Mouse (Mus musculus) ES-Bruce4 (cell line): ENCODE data around the gene Plekhg4. TPM values are rescaled to one million over a fixed set of nuclear protein-coding genes. Genes with fewer than 3 reads are reported as not detected.
A peak's percentile ranks its signal among the peaks of the same experiment; 100 is the strongest.

Source experiments
- H3K27ac ChIP-seq: 2 replicates; pipeline ENCODE4 v1.5.1; 2012; ENCODE audit warnings: low read length, inconsistent platforms; ENCODE audit not compliant: insufficient read depth
- H3K27me3 ChIP-seq: 2 replicates; pipeline ENCODE4 v1.6.1; 2012; ENCODE audit warnings: mild to moderate bottlenecking, low read length, inconsistent platforms; ENCODE audit not compliant: control insufficient read depth, poor library complexity, insufficient read depth, severe bottlenecking
- H3K36me3 ChIP-seq: 2 replicates; pipeline ENCODE4 v1.6.1; 2012; ENCODE audit warnings: inconsistent platforms, mild to moderate bottlenecking, low read length, moderate library complexity; ENCODE audit not compliant: control insufficient read depth, poor library complexity, insufficient read depth, severe bottlenecking
- H3K4me1 ChIP-seq: one replicate; pipeline ENCODE4 v1.8.1; 2011; ENCODE audit warnings: low read length; ENCODE audit not compliant: control insufficient read depth, insufficient read depth
- H3K4me3 ChIP-seq: 2 replicates; pipeline ENCODE4 v1.5.1; 2011; ENCODE audit warnings: low read depth, mild to moderate bottlenecking, low read length
- H3K9ac ChIP-seq: 2 replicates; pipeline ENCODE4 v1.6.1; 2012; ENCODE audit warnings: low read depth, mild to moderate bottlenecking, inconsistent platforms; ENCODE audit not compliant: poor library complexity, severe bottlenecking
- H3K9me3 ChIP-seq: replicated peaks from 2 replicates; pipeline ENCODE4 v1.6.1; 2012; ENCODE audit warnings: mild to moderate bottlenecking, low read length, inconsistent platforms; ENCODE audit not compliant: control insufficient read depth, poor library complexity, insufficient read depth, severe bottlenecking
- CTCF ChIP-seq: IDR thresholded peaks from one replicate; pipeline ENCODE4 v1.8.1; 2011; ENCODE audit warnings: low read depth, low read length
- EP300 ChIP-seq: IDR thresholded peaks from 2 replicates; pipeline ENCODE4 v1.6.1; 2011; ENCODE audit warnings: low read depth, low read length; ENCODE audit not compliant: insufficient read depth
- POLR2A ChIP-seq: IDR thresholded peaks from one replicate; pipeline ENCODE4 v1.8.1; 2011; ENCODE audit warnings: low read length; ENCODE audit not compliant: insufficient read depth
- polyA plus RNA-seq: library from polyadenylated mRNA; stranded (reverse); fragments of >200 nt; gene quantifications from 2 replicates; pipeline ENCODE4 v1.2.4, GENCODE M21; 2011; ENCODE audit warnings: low read depth; ENCODE audit not compliant: missing spikeins, insufficient read depth, insufficient read length

Plekhg4 gene
- polyA plus RNA-seq = 2.6 and 3.2 TPM in 2 replicates

DNA sequence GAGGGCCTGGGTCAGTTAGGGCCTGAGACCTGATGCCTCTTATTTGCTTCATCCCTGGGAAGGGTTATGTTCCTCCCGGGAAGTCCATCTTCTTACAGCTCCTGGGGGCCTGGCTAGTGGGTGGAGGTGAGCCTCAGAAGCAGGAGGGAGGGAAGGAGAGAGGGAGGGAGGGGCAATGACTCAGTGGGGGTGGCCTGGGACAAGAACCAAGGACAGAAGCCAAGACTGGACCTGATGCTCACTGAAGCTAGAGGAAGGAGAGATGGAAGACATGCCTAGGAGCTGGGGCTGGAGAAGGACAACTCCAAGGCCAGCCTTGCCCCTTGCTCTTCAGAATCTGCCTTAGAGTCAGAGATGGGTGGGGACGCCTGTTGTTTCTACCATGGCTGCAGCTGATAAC lies at the start of gene Plekhg4:
Gene Plekhg4, plus strand, starts transcription at position 243 of the 400 bp plus-strand sequence.
- H3K4me3 ChIP-seq = peak within 1 kb of the TSS; percentile 48; the same call in 1 of the 2 replicates
- TF ChIP-seq EP300 = no peak
- TF ChIP-seq CTCF = no peak
- no peak for TF ChIP-seq POLR2A
- H3K36me3 ChIP-seq = no peaks in the 10 kb centered on the region
- H3K9me3 ChIP-seq = no peaks in the 10 kb centered on the region
- no peak within 1 kb of the TSS for H3K9ac ChIP-seq
- H3K27ac ChIP-seq = no peak within 1 kb of the TSS
- no peaks in the 10 kb centered on the region for H3K27me3 ChIP-seq
- H3K4me1 ChIP-seq = peaks cover 4% of the 10 kb centered on the region

DNA sequence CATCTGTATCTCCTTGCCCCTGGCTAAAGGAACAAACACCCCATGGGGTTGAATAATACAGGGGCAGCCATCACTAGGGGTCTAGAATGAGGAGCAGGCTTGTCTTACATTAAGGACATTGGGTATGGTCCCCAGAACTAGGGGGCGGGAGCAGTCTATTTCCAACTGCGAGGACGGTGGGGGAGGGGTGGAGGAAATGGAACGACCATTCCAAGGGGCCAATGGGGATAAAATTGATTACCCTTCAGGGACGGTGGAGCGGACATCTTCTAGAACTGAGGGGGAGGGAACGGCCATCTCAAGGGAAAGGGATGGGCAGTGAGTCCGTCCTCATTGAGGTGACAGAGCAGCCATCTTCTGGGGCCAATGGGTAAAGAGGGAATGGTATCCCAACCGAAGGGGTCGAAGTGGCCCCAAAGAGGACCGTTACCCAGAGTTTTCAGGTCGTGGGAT lies 47.4 kb upstream of the Plekhg4 start:
- Histone ChIP-seq H3K9ac (peak overlapping the region; percentile 71), H3K4me1 (peaks cover 3% of the 10 kb centered on the region), H3K27me3 (no peaks in the 10 kb centered on the region), H3K36me3 (peaks cover 25% of the 10 kb centered on the region), H3K27ac (no peak overlapping the region), H3K4me3 (peak overlapping the region; percentile 75), H3K9me3 (no peaks in the 10 kb centered on the region)
- TF ChIP-seq CTCF = no peak
- no peak for TF ChIP-seq EP300
- TF ChIP-seq POLR2A = no peak

DNA sequence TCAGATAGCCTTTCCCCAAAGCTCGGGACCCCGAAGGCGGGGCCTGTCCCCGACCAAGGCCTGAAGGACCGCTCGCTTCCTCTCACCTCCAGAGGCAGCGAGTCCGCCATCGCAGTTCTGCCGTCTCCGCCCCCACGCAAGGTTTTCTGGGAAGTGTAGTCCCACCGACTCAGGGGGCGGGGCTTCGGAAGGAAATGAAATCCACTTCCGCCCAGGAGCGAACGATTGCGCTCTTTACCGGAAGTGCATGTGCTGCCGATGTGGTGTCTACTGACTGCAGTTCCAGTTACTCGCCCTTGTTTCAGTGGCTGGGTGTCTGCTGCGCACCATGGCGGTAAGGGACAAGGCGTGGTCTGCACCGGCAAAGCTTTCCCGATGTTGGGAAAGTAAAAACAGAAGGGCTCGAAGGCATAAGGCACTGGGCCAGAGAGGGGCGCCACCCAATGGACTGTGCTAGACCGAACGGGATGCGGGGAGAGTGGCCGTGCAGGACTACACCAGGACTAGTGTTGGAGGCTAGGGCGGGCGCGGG lies 46.9 kb upstream of the Plekhg4 start, which contains the start of the genes Lrrc29 and Tmem208:
Gene Lrrc29, minus strand, starts transcription at position 138 of the 532 bp plus-strand sequence.
Gene Tmem208, plus strand, starts transcription at position 214 of the 532 bp plus-strand sequence.
- TF ChIP-seq EP300 (no peak; the same call in 1 of the 2 replicates), POLR2A (peak; percentile 74), CTCF (peak; percentile 59)
- H3K9ac ChIP-seq = peak within 1 kb of the TSS; percentile 71
- peak within 1 kb of the TSS; percentile 22 for H3K27ac ChIP-seq
- H3K9me3 ChIP-seq = no peaks in the 10 kb centered on the region
- no peaks in the 10 kb centered on the region for H3K27me3 ChIP-seq
- peak within 1 kb of the TSS; percentile 75 for H3K4me3 ChIP-seq
- H3K4me1 ChIP-seq = peaks cover 3% of the 10 kb centered on the region
- H3K36me3 ChIP-seq = peaks cover 27% of the 10 kb centered on the region

DNA sequence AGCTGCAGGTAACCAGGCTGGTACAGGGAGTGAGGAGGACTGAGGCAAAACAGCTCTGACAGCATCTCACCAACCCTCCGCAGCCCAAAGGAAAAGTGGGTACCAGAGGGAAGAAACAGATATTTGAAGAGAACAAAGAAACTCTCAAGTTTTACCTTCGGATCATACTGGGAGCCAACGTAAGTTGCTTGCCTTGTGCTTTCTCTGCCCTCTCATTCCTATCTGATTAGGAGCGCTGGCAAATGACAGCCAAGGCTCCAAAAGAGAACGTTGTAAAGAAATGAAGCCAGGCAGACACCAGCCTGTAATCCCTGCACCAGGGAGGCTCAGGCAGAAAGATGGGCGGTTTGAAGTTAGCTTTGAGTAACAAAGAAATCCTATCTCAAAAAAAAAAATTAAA lies 46.1 kb upstream of the Plekhg4 start:
- TF ChIP-seq POLR2A (no peak), EP300 (no peak), CTCF (no peak)
- peak overlapping the region; percentile 75 for H3K4me3 ChIP-seq
- H3K9me3 ChIP-seq = no peaks in the 10 kb centered on the region
- H3K27ac ChIP-seq = 0 out of 2 replicates have a peak overlapping the region, but pooled peaks have one; percentile 22
- peak overlapping the region; percentile 71 for H3K9ac ChIP-seq
- H3K36me3 ChIP-seq = peaks cover 31% of the 10 kb centered on the region
- H3K27me3 ChIP-seq = no peaks in the 10 kb centered on the region
- peaks cover 3% of the 10 kb centered on the region for H3K4me1 ChIP-seq

DNA sequence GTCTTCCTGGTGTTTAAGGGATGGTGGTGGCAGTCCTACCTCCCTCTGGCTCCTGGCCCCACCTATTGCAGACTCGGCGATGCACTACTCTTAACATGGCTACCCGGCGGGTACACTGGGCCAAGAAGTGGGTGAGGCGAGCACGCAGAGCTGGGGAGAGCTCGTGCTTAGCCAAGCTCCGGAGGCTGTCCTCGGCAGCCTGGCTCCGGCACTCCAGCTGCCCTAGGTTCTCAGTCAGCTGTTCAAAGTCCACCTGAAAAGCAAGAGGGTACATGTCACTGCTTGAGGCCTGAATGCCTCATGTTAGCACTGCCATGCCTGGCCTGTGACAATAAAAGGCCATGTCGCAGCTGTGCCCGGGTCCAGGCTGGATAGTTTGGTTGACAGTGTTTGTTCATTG lies 42.7 kb upstream of the Plekhg4 start:
- H3K4me3 ChIP-seq = no peak overlapping the region
- H3K36me3 ChIP-seq = peaks cover 35% of the 10 kb centered on the region
- no peak overlapping the region for H3K27ac ChIP-seq

DNA sequence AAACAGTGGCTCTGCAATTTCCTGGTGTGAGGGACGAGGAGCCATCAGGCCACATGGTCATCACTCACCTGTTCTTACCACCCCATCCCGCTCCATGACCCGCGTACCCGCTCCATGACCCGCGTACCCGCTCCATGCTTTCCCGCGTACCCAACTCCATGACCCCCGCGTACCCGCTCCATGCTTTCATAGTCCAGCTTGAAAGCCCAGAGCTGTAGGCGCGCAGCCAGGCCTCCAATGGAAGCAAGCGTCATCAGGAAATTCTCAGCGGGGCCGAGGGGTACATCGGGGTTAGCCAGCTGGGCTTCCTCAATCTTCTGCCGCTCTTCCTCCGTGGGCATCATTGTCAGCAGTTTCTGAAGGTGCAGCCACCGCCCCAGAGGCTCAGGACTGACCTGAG lies 41.6 kb upstream of the Plekhg4 start:
- H3K36me3 ChIP-seq = peaks cover 35% of the 10 kb centered on the region
- TF ChIP-seq EP300 = no peak
- no peak overlapping the region for H3K9ac ChIP-seq

More for the DNA sequence above, 42.7 kb upstream of the Plekhg4 start:
- Histone ChIP-seq H3K4me1 (peaks cover 3% of the 10 kb centered on the region), H3K9ac (no peak overlapping the region), H3K9me3 (no peaks in the 10 kb centered on the region), H3K27me3 (no peaks in the 10 kb centered on the region)
- TF ChIP-seq EP300 = no peak
- no peak for TF ChIP-seq CTCF
- TF ChIP-seq POLR2A = no peak

More for the DNA sequence above, 41.6 kb upstream of the Plekhg4 start:
- Histone ChIP-seq H3K9me3 (no peaks in the 10 kb centered on the region), H3K4me3 (no peak overlapping the region), H3K4me1 (peaks cover 3% of the 10 kb centered on the region), H3K27ac (no peak overlapping the region), H3K27me3 (no peaks in the 10 kb centered on the region)
